Mouse (Mus musculus) embryonic stem cell, embryonic (primary cell): ENCODE data around the gene Bsg.

Source experiments
- CTCF ChIA-PET, 4 experiments: fragments of 300-600 bp in 2 of 4; fragments of 350-600 bp in 2 of 4; sonication (Branson Sonifier 250); formaldehyde crosslinking; loops; one replicate each; lab custom pipeline; 2022; ENCODE audit warnings: inconsistent platforms in 2 of 4; lab: Charles Lee
- POLR2A ChIA-PET, 4 experiments: fragments of 300-600 bp in 2 of 4; fragments of 350-600 bp in 2 of 4; sonication (Branson Sonifier 250); formaldehyde crosslinking; loops; one replicate each; lab custom pipeline; 2022; ENCODE audit warnings: antibody characterized with exemption in 4 of 4, inconsistent platforms in 1 of 4; lab: Charles Lee

Gene Bsg

DNA sequence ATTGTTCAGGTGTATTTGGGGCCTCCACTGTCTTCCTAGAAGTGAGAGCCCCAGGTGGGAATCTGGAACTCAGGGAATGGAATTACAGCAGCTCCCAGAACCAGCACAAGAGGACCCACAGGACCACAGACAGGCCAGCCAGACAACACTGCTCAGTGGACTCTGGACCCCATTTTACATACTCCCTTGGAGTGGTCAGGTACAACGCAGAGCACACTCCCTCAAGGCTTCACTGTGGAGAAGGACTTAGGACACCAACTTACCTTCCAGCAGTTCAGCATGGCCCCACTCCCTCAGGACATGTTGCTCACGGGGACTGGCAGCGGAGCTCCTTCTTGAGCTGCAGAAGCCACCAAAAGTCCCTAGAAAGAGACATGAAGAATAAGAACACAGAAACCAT, 41.1 kb downstream of the Bsg start:
- ChIA-PET CTCF (interaction anchor here in 3 of 4 experiments (0.6 to 2.0 kb wide), 6 partner anchors 9 to 239 kb away, joined by 3 to 10 read pairs (median 4); partner anchors contain the start of gene Tmem259 (in 1 of the 3)), POLR2A (interaction anchor here in 2 of 4 experiments (0.6 to 3.4 kb wide), 17 partner anchors 11 to 1343 kb away, joined by 3 to 17 read pairs (median 6); partner anchors contain the start of genes Ptbp1 (in 2 of the 2), Bsg (in 1 of the 2), Cdc34 (in 1 of the 2) and Madcam1 (in 1 of the 2))

DNA sequence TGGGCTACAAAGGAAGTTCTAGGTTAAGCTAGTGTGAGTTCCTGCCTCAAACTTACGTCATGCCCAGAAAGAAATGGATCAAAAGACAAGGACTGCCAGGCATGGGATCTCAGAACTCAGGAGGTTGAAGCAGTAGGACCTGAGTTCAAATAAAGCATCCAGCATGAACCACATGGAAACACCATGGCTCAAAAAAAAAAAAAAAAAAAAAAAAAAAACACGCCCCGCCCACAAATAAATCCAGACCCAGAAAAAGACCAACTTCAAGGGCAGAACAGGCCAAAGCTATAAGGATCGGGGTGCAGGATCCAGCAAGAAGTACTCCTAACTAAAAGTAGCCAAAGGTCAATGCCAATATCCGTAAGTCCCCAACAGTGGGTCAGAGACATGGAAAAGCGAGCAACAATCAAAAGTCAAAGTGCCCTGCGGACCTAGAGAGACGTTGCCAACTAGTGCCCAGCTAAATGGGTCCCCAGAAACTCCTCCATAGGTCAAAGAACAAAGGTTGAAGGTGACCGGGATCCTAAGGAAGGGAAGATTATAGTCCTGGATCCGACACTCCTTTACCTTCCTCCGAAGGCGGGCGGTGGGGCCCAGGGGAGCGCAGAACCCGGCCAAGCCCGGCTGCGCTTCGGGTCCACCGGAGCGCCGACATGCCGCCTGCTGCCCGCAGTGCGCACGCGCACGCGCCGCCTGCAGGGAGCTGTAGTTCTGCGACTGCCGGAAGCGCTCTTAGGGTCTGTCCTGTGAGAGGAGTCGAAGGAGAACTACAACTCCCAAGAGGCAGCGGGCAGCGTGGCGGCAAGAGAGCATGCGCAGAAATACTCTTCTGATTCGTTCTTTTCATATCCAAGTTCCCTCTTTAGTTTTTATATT, 41.8 kb downstream of the Bsg start, which contains the start of gene Polrmt:
TSS of gene Polrmt (minus strand) at position 684 of the 876 bp plus-strand sequence.
- CTCF ChIA-PET: interaction anchor here (0.5 to 2.1 kb wide), 29 partner anchors 8 to 1306 kb away, joined by 3 to 18 read pairs (median 4); partner anchors contain the start of genes Bsg (in 1 of the 4), Fgf22 (in 1 of the 4), Madcam1 (in 1 of the 4) and Tmem259 (in 1 of the 4)
- POLR2A ChIA-PET: interaction anchor here in 3 of 4 experiments (0.6 to 3.4 kb wide), 54 partner anchors 8 to 1343 kb away, joined by 3 to 17 read pairs (median 4); partner anchors contain the start of genes Fgf22 (in 3 of the 3), Bsg (in 2 of the 3), Med16 (in 2 of the 3) and Ptbp1 (in 2 of the 3)

DNA sequence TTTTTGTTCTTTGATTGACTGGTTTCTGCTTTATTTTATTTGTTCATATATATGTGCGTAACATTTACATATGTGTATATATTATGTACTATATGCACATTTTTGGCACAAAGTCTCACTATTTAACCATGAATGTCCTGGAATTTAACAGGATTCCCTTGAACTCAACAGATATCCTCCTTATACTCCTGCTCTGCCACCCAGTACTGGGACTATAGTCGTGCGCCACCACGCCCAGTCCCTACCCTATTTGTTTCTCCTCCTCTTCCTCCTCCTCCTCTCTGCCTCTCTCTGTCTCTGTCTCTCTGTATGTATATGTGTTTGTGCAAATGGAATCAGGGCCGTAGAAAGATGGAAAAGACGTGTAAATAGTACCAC, 42.5 kb downstream of the Bsg start:
- CTCF ChIA-PET: interaction anchor here in 3 of 4 experiments (0.5 to 2.1 kb wide), 22 partner anchors 8 to 237 kb away, joined by 3 to 14 read pairs (median 4); partner anchors contain the start of genes Bsg (in 1 of the 3), Fgf22 (in 1 of the 3), Madcam1 (in 1 of the 3) and Tmem259 (in 1 of the 3)
- POLR2A ChIA-PET: interaction anchor here in 3 of 4 experiments (0.6 to 3.4 kb wide), 46 partner anchors 8 to 238 kb away, joined by 3 to 17 read pairs (median 5); partner anchors contain the start of genes Fgf22 (in 3 of the 3), Bsg (in 2 of the 3), Med16 (in 2 of the 3) and Ptbp1 (in 2 of the 3)

DNA sequence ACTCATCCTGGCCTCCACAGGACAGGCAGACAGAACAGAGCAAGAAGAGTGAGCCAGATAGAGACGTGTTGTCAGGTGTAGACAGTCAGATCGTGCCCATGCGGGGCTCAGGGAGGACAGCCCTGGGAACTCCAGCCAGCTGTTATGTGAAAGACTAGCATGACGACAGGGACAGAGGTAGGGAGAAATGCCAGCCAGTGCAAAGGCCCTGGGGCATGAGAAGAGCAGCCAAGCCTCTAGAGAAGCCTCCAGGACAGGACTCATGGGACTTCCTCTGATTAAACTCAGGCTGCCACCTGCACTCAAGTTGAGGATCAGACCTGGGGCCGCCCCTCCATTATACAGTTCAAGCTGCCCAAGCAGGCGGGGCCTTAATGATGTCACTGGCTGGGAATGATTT, 44.2 kb downstream of the Bsg start:
- ChIA-PET CTCF (interaction anchor here in 1 of 4 experiments (1.4 to 2.4 kb wide), 2 partner anchors 10 to 32 kb away, joined by 7 to 11 read pairs; no protein-coding TSS in a partner anchor), POLR2A (interaction anchor here in 3 of 4 experiments (0.6 to 3.4 kb wide), 12 partner anchors 8 to 209 kb away, joined by 3 to 17 read pairs (median 3); partner anchors contain the start of genes Ptbp1 (in 2 of the 3) and Bsg (in 1 of the 3))

DNA sequence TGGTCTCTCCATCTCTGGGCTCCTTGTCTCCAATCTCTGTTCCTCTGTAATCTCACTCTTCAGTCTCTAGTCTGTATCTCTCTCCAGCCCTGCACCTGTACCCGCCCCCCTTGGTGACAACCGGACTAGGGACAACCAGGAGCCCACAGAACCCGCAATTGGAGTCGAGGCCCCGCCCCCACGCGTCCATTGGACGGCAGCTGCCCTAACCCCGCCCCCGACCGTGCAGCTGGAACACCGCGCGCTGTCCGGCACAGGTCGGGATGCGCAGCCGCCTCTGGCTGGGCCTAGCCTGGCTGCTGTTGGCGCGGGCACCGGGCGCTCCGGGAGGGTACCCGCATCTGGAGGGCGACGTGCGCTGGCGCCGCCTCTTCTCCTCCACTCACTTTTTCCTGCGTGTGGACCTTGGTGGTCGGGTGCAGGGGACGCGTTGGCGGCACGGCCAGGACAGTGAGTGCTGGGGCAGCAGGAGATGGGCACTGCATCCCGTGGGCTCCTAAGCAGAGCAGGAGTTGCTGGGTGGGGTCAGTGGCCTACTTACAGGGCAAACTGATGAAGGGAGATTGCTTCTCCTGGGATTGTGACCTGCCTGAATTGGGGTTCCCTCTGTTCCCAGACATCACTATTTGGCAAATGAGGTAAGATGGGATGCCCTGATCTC, 50.7 kb downstream of the Bsg start, which contains the start of gene Fgf22:
TSS of gene Fgf22 (plus strand) at position 221 of the 661 bp plus-strand sequence.
- CTCF ChIA-PET: interaction anchor here in 3 of 4 experiments (0.5 to 1.8 kb wide), 12 partner anchors 8 to 278 kb away, joined by 3 to 6 read pairs (median 3); partner anchors contain the start of gene Polrmt (in 1 of the 3)

DNA sequence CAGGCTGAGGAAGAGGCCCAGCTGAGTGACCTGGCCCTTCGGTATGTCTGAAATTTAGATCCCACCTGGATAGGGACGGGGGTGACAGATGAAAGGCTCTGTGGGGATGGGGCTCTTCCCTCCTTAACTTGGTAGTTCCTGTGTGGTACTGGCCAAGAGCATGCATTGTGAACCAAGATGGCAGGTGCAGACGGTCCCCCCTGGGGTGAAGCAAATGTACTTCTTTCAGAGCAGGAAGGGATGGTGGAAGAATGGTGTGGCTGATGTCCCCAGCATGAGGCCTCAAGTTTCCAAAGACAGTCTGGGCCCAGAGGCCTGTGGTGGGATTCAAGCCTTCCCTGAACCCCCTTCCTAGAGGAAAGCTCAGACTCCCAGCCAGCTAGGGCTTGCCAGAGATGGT, 51.6 kb downstream of the Bsg start:
- ChIA-PET POLR2A (interaction anchor here (0.6 to 2.5 kb wide), 21 partner anchors 8 to 411 kb away, joined by 3 to 9 read pairs (median 4); partner anchors contain the start of genes Polrmt (in 2 of the 4), Ptbp1 (in 2 of the 4) and Rnf126 (in 1 of the 4)), CTCF (interaction anchor here in 2 of 4 experiments (0.7 to 1.8 kb wide), 6 partner anchors 9 to 129 kb away, joined by 3 to 6 read pairs (median 4); partner anchors contain the start of gene Polrmt (in 1 of the 2))

More for the DNA sequence above, 50.7 kb downstream of the Bsg start, which contains the start of gene Fgf22:
- POLR2A ChIA-PET: interaction anchor here (0.5 to 2.5 kb wide), 18 partner anchors 8 to 413 kb away, joined by 3 to 9 read pairs (median 4); partner anchors contain the start of genes Polrmt (in 3 of the 4), Rnf126 (in 2 of the 4) and Ptbp1 (in 1 of the 4)

DNA sequence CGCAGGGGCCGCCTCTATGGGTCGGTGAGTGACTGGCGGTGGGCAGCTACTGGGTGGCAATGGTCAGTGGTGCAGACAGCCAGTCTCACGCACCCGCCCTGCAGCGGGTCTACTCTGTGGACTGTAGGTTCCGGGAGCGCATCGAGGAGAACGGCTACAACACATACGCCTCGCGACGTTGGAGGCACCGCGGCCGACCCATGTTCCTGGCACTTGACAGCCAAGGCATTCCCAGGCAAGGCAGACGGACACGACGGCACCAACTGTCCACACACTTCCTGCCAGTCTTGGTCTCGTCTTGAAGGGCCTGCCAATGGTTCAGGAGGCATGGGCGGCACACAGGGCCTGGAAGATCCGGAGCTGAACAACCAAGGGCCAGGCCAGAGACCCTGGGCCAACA, 52.4 kb downstream of the Bsg start:
- CTCF ChIA-PET: interaction anchor here in 2 of 4 experiments (1.0 to 1.8 kb wide), 3 partner anchors 10 to 24 kb away, joined by 3 to 6 read pairs (median 4); partner anchors contain the start of gene Polrmt (in 1 of the 2)
- POLR2A ChIA-PET: interaction anchor here in 3 of 4 experiments (0.7 to 2.5 kb wide), 11 partner anchors 8 to 97 kb away, joined by 3 to 9 read pairs (median 5); partner anchors contain the start of genes Polrmt (in 2 of the 3), Ptbp1 (in 1 of the 3) and Rnf126 (in 1 of the 3)

DNA sequence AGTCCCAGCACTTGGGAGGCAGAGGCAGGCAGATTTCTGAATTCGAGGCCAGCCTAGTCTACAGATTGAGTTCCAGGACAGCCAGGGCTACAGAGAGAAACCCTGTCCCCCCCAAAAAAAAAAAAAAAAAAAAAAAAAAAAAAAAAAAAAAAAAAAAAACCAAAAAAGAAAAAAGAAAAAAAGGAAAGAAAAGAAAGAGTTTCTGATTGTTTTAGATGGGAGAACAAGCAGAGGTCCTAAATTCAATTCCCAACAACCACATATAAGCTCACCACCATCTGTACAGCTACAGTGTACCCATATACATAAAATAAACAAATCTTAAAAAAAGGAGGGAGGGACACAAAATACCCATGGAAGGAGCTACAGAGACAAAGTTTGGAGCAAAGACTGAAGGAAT, 55.4 kb downstream of the Bsg start:
- CTCF ChIA-PET: interaction anchor here in 3 of 4 experiments (0.6 to 1.0 kb wide), 6 partner anchors 26 to 72 kb away, joined by 3 to 17 read pairs (median 6); no protein-coding TSS in a partner anchor
- POLR2A ChIA-PET: interaction anchor here in 3 of 4 experiments (0.6 to 1.6 kb wide), 10 partner anchors 10 to 1203 kb away, joined by 3 to 11 read pairs (median 3); no protein-coding TSS in a partner anchor

DNA sequence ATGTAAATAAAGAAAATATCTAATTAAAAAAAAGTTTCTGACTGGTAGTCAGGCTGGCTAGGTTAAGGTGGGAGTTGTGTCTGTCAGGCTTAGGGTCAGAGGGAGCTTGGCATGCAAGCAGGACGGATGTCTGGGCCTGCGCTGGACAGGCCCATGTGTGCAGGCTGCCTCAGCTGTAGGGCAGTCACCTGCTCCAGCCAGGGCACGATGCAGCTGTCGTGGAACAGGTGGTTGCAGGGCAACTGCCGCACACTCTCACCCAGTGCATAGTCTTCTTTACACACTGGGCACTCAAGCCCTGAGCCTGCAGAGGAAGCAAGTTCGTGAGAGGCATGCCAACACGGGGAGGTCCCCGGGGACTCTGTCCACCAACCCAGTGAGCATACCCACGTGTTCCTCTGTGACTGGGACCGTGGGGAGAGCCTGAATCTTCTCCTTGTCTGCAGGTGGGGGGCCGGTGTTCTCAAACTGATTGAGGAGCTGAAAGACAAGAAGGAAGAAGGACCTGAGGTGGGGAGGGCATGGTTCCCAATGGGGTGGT, 56.4 kb downstream of the Bsg start:
- POLR2A ChIA-PET: interaction anchor here in 2 of 4 experiments (0.8 to 1.6 kb wide), 8 partner anchors 12 to 57 kb away, joined by 3 to 4 read pairs (median 4); no protein-coding TSS in a partner anchor
- CTCF ChIA-PET: interaction anchor here in 2 of 4 experiments (0.6 to 1.6 kb wide), 3 partner anchors 49 to 1194 kb away, joined by 3 to 5 read pairs (median 4); no protein-coding TSS in a partner anchor
